Mouse (Mus musculus) gastrocnemius, adult 2 months (tissue): ENCODE measurements around the gene Nodal. TPM values are rescaled to one million over a fixed set of nuclear protein-coding genes. Genes with fewer than 3 reads are reported as not detected.

Experiments
- DNase-seq: peaks from one replicate; pipeline ENCODE4 v3.0.0; 2022
- H3K27ac ChIP-seq: fragments of 200-600 bp; 2 replicates; pipeline ENCODE4 v1.8.1; 2022; ENCODE audit warnings: mild to moderate bottlenecking
- H3K4me3 ChIP-seq: fragments of 200-600 bp; 2 replicates; pipeline ENCODE4 v1.8.1; 2022; ENCODE audit warnings: mild to moderate bottlenecking, moderate library complexity
- CTCF ChIP-seq: fragments of 200-600 bp; IDR thresholded peaks from 2 replicates; pipeline ENCODE4 v1.8.1; 2022; ENCODE audit warnings: antibody characterized with exemption, mild to moderate bottlenecking, moderate library complexity
- intact Hi-C: fragments of 180-260 bp; cut with DNase I; formaldehyde crosslinking; loops from one replicate; pipeline ENCODE4 v1.15.1; 2025
- total RNA-seq, 2 experiments: library from RNA; stranded (reverse); gene quantifications; 2 replicates each; pipeline ENCODE4 v1.2.3; 2021

The Nodal gene
- total RNA-seq, 2 experiments from 2014 or later = 0.15 TPM; not detected in 1

DNA sequence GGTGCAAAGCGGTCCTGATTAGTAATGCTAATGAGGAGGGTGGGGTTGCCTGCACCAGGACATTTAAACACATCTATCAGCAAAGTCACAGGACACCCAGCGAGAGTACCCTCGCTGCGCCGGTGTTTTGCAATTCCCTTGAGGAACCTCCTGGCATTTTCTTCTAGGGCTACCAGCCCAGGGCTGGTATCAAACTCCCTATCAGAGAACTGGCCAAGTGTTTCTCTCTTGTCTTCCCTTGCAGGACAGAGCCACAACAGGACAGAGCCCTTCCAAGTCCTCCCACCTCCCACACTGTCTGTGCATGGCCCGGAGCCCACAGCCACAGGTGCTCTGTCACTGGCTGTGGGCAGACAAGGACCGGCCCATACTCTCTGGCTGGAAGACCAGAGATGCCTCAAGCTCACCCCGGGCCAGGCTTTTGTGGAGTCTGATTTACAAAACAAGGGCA lies 35.5 kb upstream of the Nodal start:
- Histone ChIP-seq H3K4me3 (peak overlapping the region; percentile 89), H3K27ac (peak overlapping the region; percentile 91)
- intact Hi-C loops = loop anchor here (5.0 kb wide), 1 partner anchor 40 kb away; no protein-coding TSS in a partner anchor
- TF ChIP-seq CTCF = no peak
- DNase-seq = peak; percentile 52

DNA sequence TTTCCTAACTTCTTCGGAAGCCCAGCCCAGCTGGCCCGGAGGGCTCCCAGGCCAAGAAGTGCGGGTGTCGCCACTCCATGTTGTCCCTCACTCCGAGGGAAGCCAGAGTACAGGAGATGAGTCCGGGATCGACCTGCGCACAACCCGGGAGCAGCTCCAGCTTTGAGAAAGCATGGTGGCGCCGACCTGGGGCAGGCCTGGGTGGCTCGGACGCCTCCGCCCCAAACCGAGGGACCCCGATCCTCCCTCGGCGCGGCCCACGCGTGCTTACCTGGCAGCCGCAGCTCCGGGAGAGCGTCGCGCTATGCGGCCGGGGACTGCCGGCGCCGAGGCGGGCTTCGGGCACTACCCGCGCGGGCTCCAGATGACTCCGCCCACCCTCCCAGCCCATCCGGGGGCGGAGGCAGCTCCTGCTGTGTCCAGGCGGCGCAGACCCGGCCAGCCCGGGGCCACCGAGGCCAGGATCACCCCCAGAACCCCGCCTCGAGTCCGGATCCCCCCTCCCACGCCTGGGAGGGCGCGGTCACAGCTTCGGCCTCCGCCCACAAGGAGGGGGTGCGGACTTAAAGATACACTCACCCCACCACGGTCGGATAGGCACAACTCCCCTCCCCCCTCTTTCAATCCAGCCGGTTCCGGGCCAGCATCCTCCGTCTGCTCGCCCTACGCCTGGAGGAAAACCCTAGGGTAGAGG lies 34.6 kb upstream of the Nodal start, which contains the start of gene Pald1:
Gene Pald1, minus strand, starts transcription at position 510 of the 694 bp plus-strand sequence.
- intact Hi-C loops = loop anchor here (5.0 kb wide), 1 partner anchor 41 kb away; no protein-coding TSS in a partner anchor
- H3K4me3 ChIP-seq = peak within 1 kb of the TSS; percentile 89
- DNase-seq = peak; percentile 85
- TF ChIP-seq CTCF = no peak
- peak within 1 kb of the TSS; percentile 91 for H3K27ac ChIP-seq

DNA sequence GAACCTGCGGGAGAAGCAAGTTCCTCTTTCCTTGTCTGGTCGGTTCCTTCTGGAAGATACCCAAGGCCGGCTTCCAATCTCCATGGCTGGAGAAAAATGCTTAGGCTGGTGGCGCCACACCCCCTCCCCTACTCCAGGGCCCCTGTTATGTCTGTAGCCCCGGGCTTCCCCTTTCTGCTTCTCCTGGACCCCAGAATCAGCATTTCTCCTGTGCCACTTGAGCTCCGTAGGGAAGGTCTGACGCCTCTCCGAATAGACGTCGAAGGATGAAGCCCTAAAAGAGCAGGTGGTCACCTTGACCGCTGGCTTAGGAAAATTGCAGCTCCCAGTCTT lies 34.1 kb upstream of the Nodal start:
- peak overlapping the region; percentile 89 for H3K4me3 ChIP-seq
- no peak for DNase-seq
- intact Hi-C loops = loop anchor here (5.0 kb wide), 1 partner anchor 41 kb away; no protein-coding TSS in a partner anchor
- H3K27ac ChIP-seq = peak overlapping the region; percentile 91
- no peak for TF ChIP-seq CTCF

DNA sequence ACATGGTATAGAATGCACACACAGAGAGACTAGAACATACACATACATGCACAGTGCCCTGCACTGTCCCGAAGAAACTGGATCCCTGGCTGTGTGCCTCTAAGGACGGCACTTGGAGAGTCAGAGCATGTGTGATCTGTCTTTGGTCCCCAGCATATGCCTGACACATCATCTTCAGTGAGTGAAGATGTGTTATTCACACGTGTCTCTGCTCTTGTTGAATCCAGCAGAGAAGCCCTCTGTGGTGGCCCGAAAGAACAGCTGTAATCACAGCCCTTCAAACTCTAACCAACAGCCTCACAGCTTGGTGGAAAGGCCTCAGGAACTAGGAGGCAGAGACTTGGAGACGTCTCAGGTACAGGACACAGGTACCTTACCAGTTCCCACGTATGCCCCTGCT lies 32.6 kb upstream of the Nodal start:
- no peak for TF ChIP-seq CTCF
- intact Hi-C loops = no loop called here
- peak; percentile 9 for DNase-seq
- no peak overlapping the region for H3K27ac ChIP-seq
- no peak overlapping the region for H3K4me3 ChIP-seq

DNA sequence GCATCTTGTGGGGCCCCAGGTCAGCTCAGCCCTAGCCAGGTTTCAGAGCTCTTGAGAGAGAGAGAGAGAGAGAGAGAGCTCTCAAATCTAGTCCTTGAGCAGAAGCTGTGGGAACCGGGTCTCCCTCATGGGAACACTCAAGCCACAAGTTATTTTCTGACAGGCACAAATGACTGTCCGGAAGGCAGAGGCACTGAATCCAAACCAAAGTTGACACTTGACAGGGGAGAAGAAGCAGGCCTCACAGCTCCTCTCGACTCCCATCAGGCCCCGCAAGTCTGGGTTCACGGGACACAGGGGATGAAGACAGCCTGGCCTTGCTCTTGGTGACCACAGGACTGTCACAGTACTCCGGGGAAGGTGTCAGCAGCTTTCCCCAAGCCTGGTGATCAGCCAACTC lies 31.5 kb upstream of the Nodal start:
- TF ChIP-seq CTCF = no peak
- intact Hi-C loops = no loop called here
- Histone ChIP-seq H3K27ac (peak overlapping the region; percentile 20; the same call in 1 of the 2 replicates), H3K4me3 (no peak overlapping the region)
- DNase-seq = peak; percentile 15

DNA sequence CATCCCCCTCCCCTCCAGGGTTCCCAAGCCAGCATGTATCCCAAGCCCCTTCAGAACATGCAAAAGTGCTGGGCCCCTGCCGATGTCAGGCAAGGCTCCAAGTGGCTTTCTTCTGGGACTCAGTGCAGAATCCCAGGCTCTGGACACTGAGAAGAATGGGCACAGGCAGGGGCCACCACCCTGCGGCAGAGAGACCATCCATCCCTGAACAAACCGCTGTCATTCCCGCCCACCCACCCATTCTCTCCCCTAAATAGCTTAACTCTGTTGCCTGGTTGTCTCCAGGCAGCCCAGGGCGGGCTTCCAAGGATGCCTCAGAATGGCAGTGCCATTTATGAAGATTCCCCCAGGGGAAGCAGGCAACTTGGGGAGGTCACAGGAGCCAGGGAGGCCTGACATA lies 28.8 kb upstream of the Nodal start:
- intact Hi-C loops = no loop called here
- no peak for TF ChIP-seq CTCF
- H3K27ac ChIP-seq = no peak overlapping the region
- no peak overlapping the region for H3K4me3 ChIP-seq
- DNase-seq = peak; percentile 10

DNA sequence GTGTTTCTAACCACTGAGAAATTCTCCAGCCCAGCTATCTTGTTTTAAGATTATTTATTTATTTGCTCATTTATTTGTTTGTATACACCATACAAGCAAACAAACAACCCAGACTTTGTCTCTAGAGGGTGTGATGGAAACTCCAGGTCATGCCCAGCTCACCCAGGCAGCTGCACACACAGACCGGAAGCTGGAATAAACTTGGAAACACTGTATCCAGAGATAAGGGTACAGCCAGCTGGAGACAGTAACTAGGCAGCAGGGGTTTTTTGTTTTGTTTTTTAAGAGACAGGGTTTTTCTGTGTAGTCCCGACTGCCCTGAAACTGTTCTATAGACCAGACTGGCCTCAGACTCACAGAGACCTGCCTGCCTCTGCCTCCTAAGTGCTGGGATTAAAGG lies 27.6 kb upstream of the Nodal start:
- intact Hi-C loops = no loop called here
- DNase-seq = no peak
- TF ChIP-seq CTCF = no peak
- Histone ChIP-seq H3K4me3 (no peak overlapping the region), H3K27ac (no peak overlapping the region)

DNA sequence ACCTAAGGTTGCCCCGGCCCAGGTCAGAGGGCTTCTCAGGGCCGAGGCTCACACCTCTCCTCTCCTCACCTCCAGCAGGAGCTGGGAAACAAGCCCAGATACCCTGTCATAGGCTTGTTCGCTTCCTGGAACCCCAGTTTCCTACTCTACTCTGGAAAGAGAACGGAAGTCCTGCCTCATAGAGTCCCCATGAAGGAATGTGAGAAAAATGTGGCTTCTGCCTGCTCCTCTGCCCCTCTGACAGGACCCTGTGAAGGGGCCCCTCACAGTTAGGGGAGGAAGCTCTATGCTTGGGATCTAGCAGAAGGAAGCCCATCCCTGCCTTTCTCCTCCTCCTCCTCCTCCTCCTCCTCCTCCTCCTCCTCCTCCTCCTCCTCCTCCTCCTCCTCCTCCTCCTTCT lies 25.2 kb upstream of the Nodal start:
- TF ChIP-seq CTCF = no peak
- Histone ChIP-seq H3K27ac (no peak overlapping the region), H3K4me3 (no peak overlapping the region)
- intact Hi-C loops = no loop called here
- no peak for DNase-seq

DNA sequence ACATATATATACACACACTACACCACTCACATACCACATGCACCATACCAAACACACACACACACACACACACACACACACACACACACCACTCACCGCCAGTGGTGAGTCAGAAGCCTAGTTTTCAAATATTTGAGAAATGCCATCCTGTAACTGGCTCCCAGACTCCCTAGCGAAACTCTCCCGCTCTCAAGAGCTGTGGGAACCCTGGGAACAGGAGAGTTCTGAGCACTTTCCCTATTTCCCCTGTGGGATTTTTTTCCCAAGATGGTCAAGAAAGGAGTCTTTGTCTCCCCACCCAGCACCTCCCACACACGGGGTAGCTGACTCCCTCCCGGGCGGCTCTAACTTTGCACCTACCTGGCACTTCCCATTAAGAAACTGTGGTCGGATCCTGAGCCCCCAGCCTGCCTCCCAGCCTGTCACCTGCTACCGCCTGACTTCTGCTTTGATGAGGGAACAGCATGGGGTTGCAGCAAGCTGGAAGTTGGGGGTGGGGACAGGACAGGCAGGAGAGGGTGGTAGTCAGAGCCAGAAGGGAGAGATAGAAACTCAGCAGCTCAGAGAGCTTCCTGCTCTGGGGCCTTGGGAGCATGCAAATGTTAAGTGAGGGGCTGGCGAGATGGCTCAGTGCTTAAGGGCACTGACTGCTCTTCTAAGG lies 23.2 kb upstream of the Nodal start:
- H3K27ac ChIP-seq = no peak overlapping the region
- no peak for TF ChIP-seq CTCF
- no peak overlapping the region for H3K4me3 ChIP-seq
- peak; percentile 12 for DNase-seq
- intact Hi-C loops = no loop called here

DNA sequence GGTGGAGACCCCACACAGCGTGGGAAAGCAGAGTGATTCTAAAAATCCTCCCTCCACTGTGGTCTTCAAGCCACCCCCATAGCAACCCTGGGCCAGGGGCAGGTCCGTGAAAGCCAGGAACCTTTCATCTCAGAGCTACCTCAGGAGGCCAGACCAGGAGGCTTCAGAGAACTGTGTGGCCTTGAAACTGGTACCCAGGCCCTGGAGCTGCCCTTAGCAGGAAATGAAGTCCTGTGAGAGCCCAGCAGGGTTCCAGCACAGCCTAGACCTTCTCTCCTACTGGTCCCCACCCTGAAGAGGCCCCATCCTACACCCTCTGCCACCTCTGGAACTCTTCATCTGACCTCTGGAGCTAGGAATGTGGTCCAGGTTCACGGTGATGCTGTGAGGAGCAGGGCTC lies 19.6 kb upstream of the Nodal start:
- DNase-seq = peak; percentile 5
- no peak overlapping the region for H3K27ac ChIP-seq
- no peak overlapping the region for H3K4me3 ChIP-seq
- intact Hi-C loops = loop anchor here (2.0 kb wide), 1 partner anchor 35 kb away; no protein-coding TSS in a partner anchor
- no peak for TF ChIP-seq CTCF

DNA sequence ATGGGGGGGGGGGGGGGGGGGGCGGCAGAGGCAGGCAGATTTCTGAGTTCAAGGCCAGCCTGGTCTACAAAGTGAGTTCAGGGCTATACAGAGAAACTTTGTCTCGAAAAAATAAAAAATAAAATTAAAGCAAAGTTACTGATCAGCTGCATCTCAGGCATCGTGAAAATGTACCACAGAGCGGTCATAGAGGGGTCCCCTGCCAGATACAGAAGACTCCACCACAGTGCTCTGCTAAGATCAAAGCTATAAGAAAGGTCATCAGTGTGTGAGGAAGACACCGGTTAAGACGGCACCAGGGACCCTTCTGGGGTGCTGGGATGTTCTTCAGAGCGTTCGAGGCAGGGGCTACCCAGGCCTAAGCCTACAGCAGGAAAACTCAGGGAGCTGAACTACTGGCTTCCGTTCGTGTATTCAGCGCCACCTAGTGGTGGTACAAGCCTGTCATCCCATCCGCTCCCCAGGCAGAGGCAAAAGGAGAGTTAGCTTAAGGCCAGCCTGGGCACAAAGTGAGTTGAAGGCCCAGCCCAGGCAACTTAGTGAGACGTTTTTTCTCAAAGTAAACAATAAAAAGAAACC lies 18.5 kb upstream of the Nodal start:
- intact Hi-C loops = loop anchor here (1.0 to 2.0 kb wide), 2 partner anchors 36 to 58 kb away; no protein-coding TSS in a partner anchor
- peak; percentile 78 for DNase-seq
- TF ChIP-seq CTCF = peak; percentile 90
- Histone ChIP-seq H3K27ac (no peak overlapping the region), H3K4me3 (no peak overlapping the region)

DNA sequence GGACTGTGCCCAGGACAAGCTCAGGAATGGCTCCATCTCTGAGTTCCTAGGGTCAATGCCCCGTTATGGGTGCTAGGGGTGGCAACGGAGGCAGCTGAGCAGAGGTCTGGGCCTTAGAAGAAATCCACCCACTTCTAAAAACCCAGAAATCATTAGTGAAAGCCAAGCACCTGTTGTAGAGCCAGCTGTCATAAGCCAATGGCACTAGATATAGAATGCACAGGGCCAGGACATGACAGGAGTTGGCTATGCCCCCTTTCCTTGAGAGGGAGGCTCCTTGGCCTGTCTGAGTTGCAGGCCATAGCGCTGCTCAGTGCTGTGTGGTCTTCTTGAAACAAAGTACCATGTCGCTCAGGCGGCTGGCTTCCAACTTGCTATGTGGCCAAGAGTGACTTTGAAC lies 17.4 kb upstream of the Nodal start:
- DNase-seq = peak; percentile 21
- Histone ChIP-seq H3K27ac (no peak overlapping the region), H3K4me3 (no peak overlapping the region)
- intact Hi-C loops = loop anchor here (5.0 kb wide), 1 partner anchor 198 kb away; no protein-coding TSS in a partner anchor
- TF ChIP-seq CTCF = no peak

DNA sequence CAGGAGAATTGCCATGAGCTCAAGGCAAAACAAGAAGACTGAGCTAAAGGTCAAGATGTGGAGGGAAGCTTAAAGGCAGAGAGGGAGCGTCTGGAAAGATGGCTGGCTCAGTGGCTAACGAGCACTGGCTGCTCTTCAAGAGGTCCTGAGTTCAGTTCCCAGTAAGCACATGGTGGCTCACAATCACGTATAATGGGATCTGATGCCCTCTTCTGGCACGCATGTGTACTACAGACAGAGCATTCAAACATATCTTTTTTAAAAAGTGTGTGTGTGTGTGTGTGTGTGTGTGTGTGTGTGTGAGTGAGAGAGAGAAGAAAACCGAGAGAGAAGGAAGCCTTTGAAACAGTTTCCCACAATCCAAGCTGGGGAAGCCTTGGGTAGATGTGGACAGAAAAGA lies 15.3 kb upstream of the Nodal start:
- Histone ChIP-seq H3K4me3 (no peak overlapping the region), H3K27ac (no peak overlapping the region)
- peak; percentile 30 for TF ChIP-seq CTCF
- intact Hi-C loops = loop anchor here (5.0 kb wide), 1 partner anchor 200 kb away; no protein-coding TSS in a partner anchor
- DNase-seq = peak; percentile 6
